Mouse (Mus musculus) heart, adult 18-20 months (tissue): ENCODE data around the gene Olfr923. TPM values are rescaled to one million over a fixed set of nuclear protein-coding genes. Genes with fewer than 3 reads are reported as not detected.
"Not testable (repeated sequence)": the region's sequence is repeated elsewhere in the genome, so short reads cannot be mapped to it uniquely, and the experiment has no call there.

Experiments
- DNase-seq, 2 experiments: peaks; one replicate each; pipeline ENCODE4 v3.0.0; 2021 to 2022; ENCODE audit warnings: mixed read lengths in 1 of 2
- long read RNA-seq, 2 experiments: library from polyadenylated mRNA; stranded (forward); transcript quantifications; one replicate each; pipeline ENCODE4 v2.0.0; 2021
- total RNA-seq, 2 experiments: library from RNA; stranded (reverse); gene quantifications; 2 replicates each; pipeline ENCODE4 v1.2.3; 2021

Olfr923 gene
- not detected for total RNA-seq
- long read RNA-seq, experiment 1 = 0 reads
- long read RNA-seq, experiment 2 = 0 reads

GRCm38 (mm10) chr9:38826245-38826644 is at the start of gene Olfr923:
TSS of gene Olfr923 (plus strand) at chr9:38826545.
- no peak for DNase-seq

- no peak for DNase-seq
Observed at GRCm38 (mm10) chr9:38792689-38793088, 33.7 kb upstream of the Olfr923 start.

- DNase-seq = no peak
Observed at GRCm38 (mm10) chr9:38805696-38806095, 20.6 kb upstream of the Olfr923 start.

GRCm38 (mm10) chr9:38814314-38814713 is 12.0 kb upstream of the Olfr923 start, which contains the start of gene Olfr922:
TSS of gene Olfr922 (plus strand) at chr9:38814614.
- no peak for DNase-seq

- no peak for DNase-seq
Observed at GRCm38 (mm10) chr9:38815458-38815986, 10.8 kb upstream of the Olfr923 start.

- DNase-seq = no peak
Observed at GRCm38 (mm10) chr9:38833027-38833426, 6.7 kb downstream of the Olfr923 start.

GRCm38 (mm10) chr9:38844149-38844548 is 17.8 kb downstream of the Olfr923 start, which contains the start of gene Olfr924:
TSS of gene Olfr924 (plus strand) at chr9:38844449.
- DNase-seq = no peak

- DNase-seq = no peak
Observed at GRCm38 (mm10) chr9:38854760-38855159, 28.4 kb downstream of the Olfr923 start, which contains the start of gene Olfr26. TSS of gene Olfr26 (plus strand) at chr9:38855060.

- DNase-seq = not testable (repeated sequence)
Observed at GRCm38 (mm10) chr9:38874880-38875279, 48.5 kb downstream of the Olfr923 start.

- DNase-seq = no peak
Observed at GRCm38 (mm10) chr9:38876826-38877225, 50.5 kb downstream of the Olfr923 start, which contains the start of gene Olfr926. TSS of gene Olfr926 (plus strand) at chr9:38877126.

Other genes starting within 250 kb of the Olfr923 start
- gene Olfr912, start 246.4 kb upstream of the Olfr923 start, total RNA-seq = not detected
- not detected for gene Olfr913, start 233.8 kb upstream of the Olfr923 start, total RNA-seq
- not detected for gene Olfr914, start 221.4 kb upstream of the Olfr923 start, total RNA-seq
- gene Olfr916, start 166.7 kb upstream of the Olfr923 start, total RNA-seq = not detected
- gene Olfr917, start 160.7 kb upstream of the Olfr923 start, total RNA-seq = not detected
- not detected for gene Olfr918, start 151.9 kb upstream of the Olfr923 start, total RNA-seq
- not detected for gene Olfr919, start 122.9 kb upstream of the Olfr923 start, total RNA-seq
- 10 to 100 TPM; 21.9 to 27.3 TPM for gene Vwa5a, start 108.3 kb upstream of the Olfr923 start, total RNA-seq
- gene Olfr920, start 74.2 kb upstream of the Olfr923 start, total RNA-seq = under 1 TPM; 0.05 TPM
- not detected for gene Olfr921, start 53.5 kb upstream of the Olfr923 start, total RNA-seq
- gene Olfr922, start 11.9 kb upstream of the Olfr923 start, total RNA-seq = not detected
- not detected for gene Olfr924, start 17.9 kb downstream of the Olfr923 start, total RNA-seq
- gene Olfr26, start 28.5 kb downstream of the Olfr923 start, total RNA-seq = not detected
- gene Olfr926, start 50.6 kb downstream of the Olfr923 start, total RNA-seq = not detected
- not detected for gene Olfr930, start 103.3 kb downstream of the Olfr923 start, total RNA-seq
- gene Olfr933, start 145.8 kb downstream of the Olfr923 start, total RNA-seq = not detected
- gene Olfr934, start 161.8 kb downstream of the Olfr923 start, total RNA-seq = not detected
- not detected for gene Olfr935, start 173.1 kb downstream of the Olfr923 start, total RNA-seq
- not detected for gene Olfr146, start 196.8 kb downstream of the Olfr923 start, total RNA-seq
- not detected for gene Olfr937, start 238.4 kb downstream of the Olfr923 start, total RNA-seq